Mouse (Mus musculus) retina, embryonic 14.5 days (tissue): ENCODE results near the gene Aldh6a1.

Experiments
- DNase-seq: peaks from one replicate; pipeline ENCODE4 v3.0.0-alpha.2; 2015; ENCODE audit warnings: low spot score

Gene Aldh6a1

GRCm38 (mm10) chr12:84450718-84451646 lies at the start of gene Aldh6a1, which contains the start of gene Lin52:
Gene Aldh6a1, minus strand, starts transcription at chr12:84451004.
Gene Lin52, plus strand, starts transcription at chr12:84451422.
- DNase-seq: peak; percentile 99

DNA sequence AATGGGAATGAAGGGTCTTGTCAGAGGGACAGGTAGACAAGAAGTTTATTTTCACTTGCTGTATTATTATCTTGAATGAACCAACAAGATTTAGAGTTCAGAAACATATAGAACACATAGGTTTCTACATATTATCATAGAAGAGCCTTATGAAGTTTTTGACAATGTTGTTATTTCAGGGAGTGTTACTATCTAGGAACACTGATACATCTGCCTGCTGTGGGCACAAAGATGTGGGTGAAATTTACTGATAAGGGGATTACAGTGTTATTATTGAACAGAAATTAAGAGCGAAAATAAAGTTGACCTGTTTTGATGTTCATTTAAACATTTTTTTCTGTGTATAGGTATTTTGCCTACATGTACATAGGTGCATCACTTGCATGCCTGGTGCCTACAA lies 46.0 kb upstream of the Aldh6a1 start:
- no peak for DNase-seq

GRCm38 (mm10) chr12:84487324-84488056 lies 36.7 kb upstream of the Aldh6a1 start:
- DNase-seq: peak; percentile 86

GRCm38 (mm10) chr12:84482778-84483585 lies 32.2 kb upstream of the Aldh6a1 start:
- DNase-seq: no peak

GRCm38 (mm10) chr12:84481251-84481650 lies 30.4 kb upstream of the Aldh6a1 start:
- DNase-seq: no peak

DNA sequence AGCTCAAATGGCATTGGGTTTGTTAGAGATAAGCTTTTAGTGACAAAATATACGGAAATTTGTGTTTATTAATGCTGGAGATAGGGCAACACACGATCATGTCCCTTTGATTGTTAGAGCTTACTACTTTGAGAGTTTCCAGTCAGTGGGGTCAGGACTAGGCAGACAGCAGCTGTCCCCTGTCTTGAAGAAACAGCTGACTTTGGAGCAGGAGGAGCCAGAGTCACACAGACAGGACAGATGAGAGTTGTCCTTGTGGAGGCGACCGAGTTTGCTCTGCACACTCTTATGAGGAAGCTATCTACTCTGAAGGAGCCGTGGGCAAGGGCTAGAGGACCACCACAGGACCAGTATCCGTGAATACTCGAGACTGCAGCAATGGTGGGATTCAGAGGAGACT lies 28.1 kb upstream of the Aldh6a1 start:
- no peak for DNase-seq

DNA sequence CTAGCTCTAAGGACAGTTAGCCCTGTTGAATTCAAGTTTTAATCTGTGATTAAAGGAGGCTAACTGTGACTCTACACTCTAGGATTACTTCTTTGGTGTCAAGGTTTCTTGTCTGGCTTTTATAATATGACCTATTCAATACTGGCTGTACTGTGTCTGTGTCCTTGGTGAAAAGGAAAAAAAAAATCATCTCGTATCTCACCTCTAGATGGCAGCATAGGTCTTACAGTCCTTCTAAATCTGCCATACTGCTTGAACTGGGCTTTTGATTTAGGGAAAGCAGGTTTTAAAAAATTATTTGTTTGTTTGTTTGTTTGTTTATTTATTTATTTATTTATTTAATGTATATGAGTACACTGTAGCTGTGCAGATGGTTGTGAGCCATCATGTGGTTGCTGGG lies 17.9 kb upstream of the Aldh6a1 start:
- peak; percentile 92 for DNase-seq

DNA sequence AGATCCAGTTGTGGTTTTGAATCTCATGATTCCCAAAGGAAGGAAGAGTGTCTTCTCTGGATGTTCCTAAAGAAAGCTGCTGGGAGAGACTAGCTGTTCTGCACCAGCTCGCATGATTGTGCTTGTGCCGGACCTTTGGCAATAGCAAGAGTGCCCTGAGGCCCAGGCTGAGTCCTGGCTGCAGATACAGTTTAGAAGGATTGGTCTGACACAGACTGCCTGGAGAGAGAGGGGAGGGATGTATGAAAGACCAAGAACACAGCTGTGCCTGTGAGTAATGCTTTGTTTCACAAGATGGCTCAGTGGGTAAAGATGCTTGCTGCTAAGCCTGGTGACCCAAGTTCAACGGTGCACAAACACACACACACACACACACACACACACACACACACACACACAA lies 12.1 kb upstream of the Aldh6a1 start:
- no peak for DNase-seq

- DNase-seq: no peak
Measured at GRCm38 (mm10) chr12:84461416-84461815, 10.6 kb upstream of the Aldh6a1 start.

DNA sequence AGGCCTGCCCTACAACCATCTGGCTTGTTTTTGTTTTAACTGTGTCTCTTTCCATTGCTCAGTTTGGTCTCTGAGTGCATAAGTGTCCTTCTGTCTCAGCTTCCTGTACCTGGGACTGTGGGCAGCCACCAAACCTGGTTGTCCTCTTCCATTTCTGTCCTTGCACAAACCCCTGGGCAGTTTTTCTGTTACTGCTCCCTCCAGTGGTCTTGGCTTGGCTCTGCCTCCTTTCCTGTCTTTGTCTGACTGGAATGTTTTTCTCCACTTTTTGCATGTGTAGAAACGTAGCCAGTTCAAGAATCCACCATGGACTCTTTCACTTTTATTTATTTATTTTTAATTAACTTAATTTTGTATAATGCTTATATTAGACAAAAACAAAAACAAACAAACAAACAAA lies 9.0 kb upstream of the Aldh6a1 start:
- peak; percentile 29 for DNase-seq

GRCm38 (mm10) chr12:84456911-84457310 lies 6.1 kb upstream of the Aldh6a1 start:
- no peak for DNase-seq

- DNase-seq: no peak
Measured at GRCm38 (mm10) chr12:84451801-84452200, 997 bp upstream of the Aldh6a1 start.

GRCm38 (mm10) chr12:84450351-84450717 lies 470 bp downstream of the Aldh6a1 start:
- DNase-seq: no peak

GRCm38 (mm10) chr12:84449887-84450286 lies 917 bp downstream of the Aldh6a1 start:
- no peak for DNase-seq

GRCm38 (mm10) chr12:84448181-84448580 lies 2.6 kb downstream of the Aldh6a1 start:
- no peak for DNase-seq

GRCm38 (mm10) chr12:84447386-84447785 lies 3.4 kb downstream of the Aldh6a1 start:
- DNase-seq: no peak

DNA sequence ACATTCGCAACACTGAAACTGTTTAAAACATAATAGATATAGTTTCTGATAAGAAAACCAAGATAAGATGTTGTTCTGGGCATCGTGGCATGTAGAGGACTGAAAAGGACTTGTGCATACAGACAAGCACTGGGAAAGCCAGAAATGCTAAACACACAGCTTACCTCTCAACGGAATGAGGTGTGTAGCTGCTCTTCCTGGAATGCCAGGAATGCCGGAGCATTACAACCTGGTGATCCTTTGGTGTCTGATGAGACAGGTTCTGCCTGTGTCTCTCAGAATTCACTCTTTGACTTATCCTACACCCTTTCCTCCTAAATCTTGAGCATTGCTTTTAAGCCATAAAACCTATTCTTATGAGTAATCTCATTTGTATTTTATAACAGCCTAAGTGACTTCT lies 8.3 kb downstream of the Aldh6a1 start:
- no peak for DNase-seq

DNA sequence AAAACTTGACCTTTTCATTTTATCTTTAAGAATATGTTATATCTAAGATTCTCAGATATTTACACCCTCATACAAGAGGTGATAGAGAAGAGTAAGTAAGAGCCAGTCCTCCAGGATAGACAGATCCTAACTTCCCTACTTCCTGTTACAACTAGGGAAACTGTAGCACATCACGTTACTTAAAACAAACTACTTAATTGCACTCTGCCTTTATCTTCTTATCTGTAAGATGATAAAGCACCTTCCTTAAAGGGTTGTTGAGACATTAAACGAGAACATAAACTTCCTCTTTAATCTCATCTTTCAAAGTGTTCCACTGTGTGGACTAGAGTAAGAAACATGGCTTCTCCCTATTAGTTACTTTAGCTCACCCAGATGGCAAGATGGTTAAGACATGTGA lies 12.1 kb downstream of the Aldh6a1 start:
- DNase-seq: no peak

DNA sequence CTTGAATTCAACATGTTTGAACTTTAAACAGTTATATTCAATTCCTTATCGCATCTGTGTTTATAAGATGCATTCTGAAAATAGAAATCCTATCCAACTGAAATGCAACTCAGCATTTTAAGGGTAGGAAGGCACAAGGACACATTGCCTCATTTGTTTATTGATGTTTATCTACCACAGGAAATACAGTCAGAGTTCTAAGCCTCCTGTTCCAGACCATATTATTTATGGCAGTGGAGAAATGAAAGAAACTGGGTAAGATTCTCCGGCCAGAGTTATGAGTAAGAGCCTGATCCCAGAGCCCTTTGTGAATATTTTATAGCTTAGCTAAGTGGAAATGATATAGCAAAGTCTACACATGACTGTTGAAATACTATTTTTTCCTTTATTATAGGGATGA lies 21.0 kb downstream of the Aldh6a1 start:
- DNase-seq: no peak

- no peak for DNase-seq
Measured at GRCm38 (mm10) chr12:84423990-84424389, 26.8 kb downstream of the Aldh6a1 start.

DNA sequence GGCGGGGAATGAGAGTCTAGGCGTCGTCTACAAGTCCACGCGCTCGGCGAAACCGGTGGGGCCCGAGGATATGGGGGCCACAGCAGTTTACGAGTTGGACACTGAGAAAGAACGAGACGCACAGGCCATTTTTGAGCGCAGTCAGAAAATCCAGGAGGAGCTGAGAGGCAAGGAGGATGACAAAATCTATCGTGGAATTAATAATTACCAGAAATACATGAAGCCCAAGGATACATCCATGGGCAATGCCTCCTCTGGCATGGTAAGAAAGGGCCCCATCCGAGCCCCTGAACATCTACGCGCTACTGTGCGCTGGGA lies 33.2 kb downstream of the Aldh6a1 start:
- no peak for DNase-seq

DNA sequence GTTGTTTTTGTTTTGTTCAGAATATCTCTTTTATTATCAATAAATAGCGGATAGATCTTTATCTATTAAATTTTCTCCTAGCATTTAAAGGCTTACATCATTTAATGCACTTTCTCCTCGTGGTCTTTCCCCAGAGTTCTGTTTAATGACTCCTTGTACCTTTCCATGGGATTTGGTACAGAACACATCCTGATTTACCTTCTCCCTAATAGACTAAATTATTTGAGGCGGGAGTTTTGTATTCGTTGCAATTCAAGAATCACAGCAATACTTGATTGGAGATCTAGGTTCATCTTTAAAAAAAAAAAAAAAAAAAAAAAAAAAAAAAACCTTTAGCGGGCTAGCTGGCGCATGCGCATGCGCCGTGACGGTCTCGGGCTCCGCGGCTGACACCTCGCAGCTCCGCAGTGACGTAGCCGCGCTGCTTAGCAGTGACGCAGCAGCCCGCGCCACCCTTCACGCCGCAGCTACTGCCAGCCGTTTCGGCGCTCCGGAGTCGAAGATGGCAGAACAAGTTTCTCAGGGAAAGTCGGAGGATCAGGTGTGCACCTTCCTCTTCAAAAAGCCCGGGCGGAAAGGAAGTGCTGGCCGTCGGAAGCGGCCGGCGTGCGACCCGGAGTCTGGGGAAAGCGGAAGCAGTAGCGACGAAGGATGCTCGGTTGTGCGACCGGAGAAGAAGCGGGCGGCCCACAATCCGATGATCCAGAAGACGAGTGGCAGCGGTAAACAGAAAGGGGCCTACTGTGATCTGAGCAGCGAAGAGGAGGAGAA lies 33.8 kb downstream of the Aldh6a1 start, which contains the start of gene Rnf113a2:
Gene Rnf113a2 (plus strand): TSS at position 363 of the 771 bp plus-strand sequence.
- DNase-seq: peak; percentile 88
